Mouse (Mus musculus): ENCODE results near the gene Pth1r. TPM values are rescaled to one million over a fixed set of nuclear protein-coding genes. Genes with fewer than 3 reads are reported as not detected.

Gene Pth1r
- polyA plus RNA-seq, 1 experiment from 2014 or later = 11.0 TPM

DNA sequence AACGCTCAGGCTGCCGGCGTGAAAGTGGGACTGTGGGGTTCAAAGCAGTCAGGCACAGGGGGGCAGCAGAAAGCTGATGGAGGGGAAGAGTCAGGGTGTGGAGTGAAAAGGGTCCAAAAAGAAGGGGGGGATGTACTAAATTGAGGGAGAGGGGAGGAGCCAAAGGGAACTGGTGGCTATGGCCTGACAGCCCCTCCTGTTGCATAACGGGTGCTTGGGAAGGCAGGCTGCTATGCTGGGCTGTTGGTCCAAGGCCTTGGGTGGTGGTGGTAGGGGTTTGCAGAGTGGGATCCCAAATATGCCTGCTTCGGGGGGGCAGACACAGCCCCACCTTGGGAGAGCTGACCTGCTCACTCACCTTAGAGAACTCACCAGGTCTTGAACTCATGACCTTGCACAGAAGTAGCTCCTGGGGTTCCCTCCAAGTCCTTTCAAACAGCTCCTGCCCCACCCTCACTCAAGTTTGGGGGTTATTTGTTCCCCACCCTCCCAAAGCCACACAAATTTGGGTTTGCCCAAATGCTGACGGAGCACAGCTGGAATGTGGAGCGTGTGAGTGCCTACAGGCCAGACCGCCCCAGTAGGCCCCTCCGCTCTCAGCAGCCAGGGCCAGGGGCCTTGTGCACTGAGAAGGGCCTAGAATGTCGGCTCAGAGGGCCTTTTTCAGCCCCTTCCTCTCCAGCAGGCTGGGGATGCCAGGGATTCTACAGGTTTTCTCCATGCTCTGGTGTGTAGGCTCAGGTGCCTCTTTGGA, 28.5 kb upstream of the Pth1r start:
- Histone ChIP-seq H3K4me2 (no peak overlapping the region), H3K36me3 (ENCODE audit: control insufficient read depth, insufficient read depth, low read length) (no peaks in the 10 kb centered on the region), H3K9me3 (ENCODE audit: control insufficient read depth, low read length) (no peaks in the 10 kb centered on the region), H3K4me1 (replicated peaks; ENCODE audit: control insufficient read depth, insufficient read depth, low read length) (no peaks in the 10 kb centered on the region), H3K27me3 (replicated peaks; ENCODE audit: control insufficient read depth, insufficient read depth, low read length) (no peaks in the 10 kb centered on the region), H3K27ac (ENCODE audit: low read depth, low read length) (no peak overlapping the region), H3K4me3 (ENCODE audit: low read depth, low read length) (no peak overlapping the region), H3K9ac (ENCODE audit: low read depth, low read length) (no peak overlapping the region)
- DNase-seq (ENCODE audit: low spot score) = no peak
- WGBS = 85% methylated on average over 10 of the region's 10 CpGs
- no peak for ATAC-seq (replicated peaks; ENCODE audit: low FRiP score)

DNA sequence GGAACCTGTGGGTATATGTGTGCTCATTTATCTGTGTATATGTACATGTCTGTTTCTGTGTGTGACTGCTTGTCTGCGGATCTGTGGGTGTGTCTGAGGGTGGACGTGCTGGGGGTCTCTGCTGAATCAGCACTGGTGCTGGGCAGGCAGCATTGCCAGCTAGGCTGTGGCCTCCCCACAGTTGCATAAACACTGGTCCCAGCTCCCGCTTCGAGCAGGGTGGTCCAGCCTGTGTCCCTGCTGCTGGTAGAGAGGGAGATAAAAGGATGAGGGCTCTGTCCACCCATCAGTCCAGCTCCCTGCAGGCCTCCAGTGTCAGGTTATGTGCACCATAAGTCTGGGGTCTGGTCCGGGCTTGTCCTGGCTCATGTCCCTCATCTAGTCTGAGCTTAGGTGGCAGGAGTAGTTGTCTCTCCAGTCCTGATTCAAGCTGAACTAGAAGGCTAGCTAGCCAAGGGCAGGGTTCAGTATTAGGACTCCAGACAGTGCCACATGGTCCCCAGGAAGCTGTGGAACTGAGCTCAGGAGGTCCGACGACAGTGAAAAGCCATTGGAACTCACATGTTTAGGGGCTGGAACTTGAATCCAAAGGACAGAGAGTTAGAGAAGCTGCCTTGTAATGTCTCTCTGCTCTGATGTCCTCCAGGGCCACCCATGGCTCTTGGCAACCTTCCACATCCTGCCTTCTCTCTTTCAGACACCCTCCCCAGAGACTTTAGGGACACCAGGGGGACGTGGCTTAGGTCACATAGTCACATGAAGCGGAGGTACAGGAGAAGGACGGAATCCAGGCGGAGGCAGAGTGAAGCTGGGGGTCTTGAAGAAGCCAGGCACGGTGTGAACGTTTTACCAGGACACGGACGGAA, 27.7 kb upstream of the Pth1r start:
- WGBS = 77% methylated on average over 15 of the region's 15 CpGs
- no peak overlapping the region for H3K27ac ChIP-seq (ENCODE audit: low read depth, low read length)
- ATAC-seq (replicated peaks; ENCODE audit: low FRiP score) (no peak), DNase-seq (ENCODE audit: low spot score) (no peak)
- no peak overlapping the region for H3K4me2 ChIP-seq
- no peaks in the 10 kb centered on the region for H3K36me3 ChIP-seq (ENCODE audit: control insufficient read depth, insufficient read depth, low read length)
- H3K9me3 ChIP-seq (ENCODE audit: control insufficient read depth, low read length) = no peaks in the 10 kb centered on the region
- H3K27me3 ChIP-seq (replicated peaks; ENCODE audit: control insufficient read depth, insufficient read depth, low read length) = no peaks in the 10 kb centered on the region
- no peak overlapping the region for H3K4me3 ChIP-seq (ENCODE audit: low read depth, low read length)
- H3K4me1 ChIP-seq (replicated peaks; ENCODE audit: control insufficient read depth, insufficient read depth, low read length) = no peaks in the 10 kb centered on the region
- no peak overlapping the region for H3K9ac ChIP-seq (ENCODE audit: low read depth, low read length)

DNA sequence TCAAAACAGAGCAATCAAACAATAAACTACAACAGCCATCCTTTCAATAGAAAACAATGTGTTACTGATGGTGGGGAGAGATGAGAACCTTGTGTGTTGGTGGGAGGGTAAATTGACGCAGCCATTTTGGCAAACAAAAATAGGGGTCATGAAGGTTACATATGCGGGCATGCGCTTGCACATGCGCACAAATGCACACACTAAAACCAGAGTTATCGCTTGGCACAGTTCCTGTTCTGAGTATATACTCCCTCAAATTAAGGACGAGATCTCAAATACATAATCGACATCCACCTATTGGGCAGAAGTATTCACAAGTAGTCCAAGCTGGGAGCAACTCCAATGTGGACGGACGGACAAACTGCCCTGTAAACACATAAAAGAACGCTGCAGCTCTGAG, 25.4 kb upstream of the Pth1r start:
- Histone ChIP-seq H3K4me1 (replicated peaks; ENCODE audit: control insufficient read depth, insufficient read depth, low read length) (no peaks in the 10 kb centered on the region), H3K36me3 (ENCODE audit: control insufficient read depth, insufficient read depth, low read length) (no peaks in the 10 kb centered on the region), H3K27ac (ENCODE audit: low read depth, low read length) (no peak overlapping the region), H3K27me3 (replicated peaks; ENCODE audit: control insufficient read depth, insufficient read depth, low read length) (no peaks in the 10 kb centered on the region), H3K9me3 (ENCODE audit: control insufficient read depth, low read length) (no peaks in the 10 kb centered on the region), H3K9ac (ENCODE audit: low read depth, low read length) (no peak overlapping the region), H3K4me3 (ENCODE audit: low read depth, low read length) (no peak overlapping the region), H3K4me2 (no peak overlapping the region)
- 89% methylated on average over 10 of the region's 10 CpGs for WGBS
- no peak for DNase-seq (ENCODE audit: low spot score)
- ATAC-seq (replicated peaks; ENCODE audit: low FRiP score) = no peak

- Histone ChIP-seq H3K27ac (ENCODE audit: low read depth, low read length) (no peak overlapping the region), H3K27me3 (replicated peaks; ENCODE audit: control insufficient read depth, insufficient read depth, low read length) (peaks cover 5% of the 10 kb centered on the region), H3K4me2 (no peak overlapping the region), H3K36me3 (ENCODE audit: control insufficient read depth, insufficient read depth, low read length) (no peaks in the 10 kb centered on the region), H3K9me3 (ENCODE audit: control insufficient read depth, low read length) (no peaks in the 10 kb centered on the region), H3K4me3 (ENCODE audit: low read depth, low read length) (no peak overlapping the region), H3K4me1 (replicated peaks; ENCODE audit: control insufficient read depth, insufficient read depth, low read length) (no peaks in the 10 kb centered on the region), H3K9ac (ENCODE audit: low read depth, low read length) (no peak overlapping the region)
- DNase-seq (ENCODE audit: low spot score) (no peak), ATAC-seq (replicated peaks; ENCODE audit: low FRiP score) (no peak)
- WGBS = 79% methylated on average over 2 of the region's 2 CpGs
Measured at GRCm38 (mm10) chr9:110763405-110763804, 16.5 kb upstream of the Pth1r start.

- no peaks in the 10 kb centered on the region for H3K4me1 ChIP-seq (replicated peaks; ENCODE audit: control insufficient read depth, insufficient read depth, low read length)
- H3K27ac ChIP-seq (ENCODE audit: low read depth, low read length) = no peak overlapping the region
- 84% methylated on average over 10 of the region's 10 CpGs for WGBS
- ATAC-seq (replicated peaks; ENCODE audit: low FRiP score) (no peak), DNase-seq (ENCODE audit: low spot score) (no peak)
- no peak overlapping the region for H3K4me2 ChIP-seq
- H3K9ac ChIP-seq (ENCODE audit: low read depth, low read length) = no peak overlapping the region
- no peak overlapping the region for H3K4me3 ChIP-seq (ENCODE audit: low read depth, low read length)
- no peaks in the 10 kb centered on the region for H3K36me3 ChIP-seq (ENCODE audit: control insufficient read depth, insufficient read depth, low read length)
- H3K27me3 ChIP-seq (replicated peaks; ENCODE audit: control insufficient read depth, insufficient read depth, low read length) = peaks cover 5% of the 10 kb centered on the region
- H3K9me3 ChIP-seq (ENCODE audit: control insufficient read depth, low read length) = no peaks in the 10 kb centered on the region
Measured at GRCm38 (mm10) chr9:110762763-110763162, 15.8 kb upstream of the Pth1r start.

DNA sequence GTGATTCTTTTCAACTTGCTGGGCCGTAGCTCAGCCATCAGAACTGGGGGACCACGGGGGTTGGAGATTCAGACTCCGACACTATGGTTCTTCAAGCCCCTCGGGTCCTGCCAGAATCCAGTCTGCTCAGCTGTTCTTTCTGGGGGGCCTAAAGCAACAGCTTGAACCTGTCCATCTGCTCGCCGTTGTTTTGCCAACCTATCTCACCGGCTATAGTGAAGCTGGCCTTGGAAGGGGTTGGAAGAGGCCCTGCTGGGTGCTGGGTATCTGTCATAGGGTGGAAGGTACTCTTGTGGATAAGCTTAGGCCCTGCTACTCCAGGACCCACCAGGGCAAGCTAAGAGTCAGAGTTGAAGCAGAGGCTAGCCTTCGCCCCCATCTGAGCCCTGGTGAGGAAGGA, 13.9 kb upstream of the Pth1r start:
- no peak overlapping the region for H3K4me3 ChIP-seq (ENCODE audit: low read depth, low read length)
- no peaks in the 10 kb centered on the region for H3K36me3 ChIP-seq (ENCODE audit: control insufficient read depth, insufficient read depth, low read length)
- no peak overlapping the region for H3K27ac ChIP-seq (ENCODE audit: low read depth, low read length)
- H3K9me3 ChIP-seq (ENCODE audit: control insufficient read depth, low read length) = no peaks in the 10 kb centered on the region
- DNase-seq (ENCODE audit: low spot score) = no peak
- no peak overlapping the region for H3K9ac ChIP-seq (ENCODE audit: low read depth, low read length)
- WGBS = 83% methylated on average over 8 of the region's 8 CpGs
- H3K27me3 ChIP-seq (replicated peaks; ENCODE audit: control insufficient read depth, insufficient read depth, low read length) = peaks cover 5% of the 10 kb centered on the region
- no peaks in the 10 kb centered on the region for H3K4me1 ChIP-seq (replicated peaks; ENCODE audit: control insufficient read depth, insufficient read depth, low read length)
- ATAC-seq (replicated peaks; ENCODE audit: low FRiP score) = no peak
- H3K4me2 ChIP-seq = no peak overlapping the region

DNA sequence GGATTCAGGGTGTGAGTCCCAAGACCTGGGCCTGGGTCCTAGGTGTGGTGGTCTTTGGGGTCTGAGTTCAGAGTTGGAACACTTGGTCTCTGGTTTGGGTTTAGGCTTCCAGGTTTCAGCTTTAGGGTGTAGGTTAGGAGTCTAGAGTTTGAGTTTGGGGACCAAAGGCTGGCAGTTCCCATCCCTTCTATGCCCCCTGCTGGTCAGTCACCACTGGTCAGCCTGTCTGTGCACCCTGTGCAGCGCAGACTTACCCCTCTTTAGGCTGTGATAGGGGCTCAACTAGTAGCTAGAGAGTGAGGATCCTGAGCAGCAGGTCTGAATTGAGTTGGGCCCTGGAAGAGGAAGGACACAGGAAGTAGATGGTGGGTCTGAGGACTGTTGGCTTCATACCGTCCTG, 12.3 kb upstream of the Pth1r start:
- WGBS = 31% methylated on average over 2 of the region's 2 CpGs
- Histone ChIP-seq H3K9me3 (ENCODE audit: control insufficient read depth, low read length) (no peaks in the 10 kb centered on the region), H3K4me2 (no peak overlapping the region), H3K27ac (ENCODE audit: low read depth, low read length) (no peak overlapping the region), H3K9ac (ENCODE audit: low read depth, low read length) (no peak overlapping the region), H3K27me3 (replicated peaks; ENCODE audit: control insufficient read depth, insufficient read depth, low read length) (no peaks in the 10 kb centered on the region; the same call in 1 of the 2 replicates), H3K4me3 (ENCODE audit: low read depth, low read length) (no peak overlapping the region), H3K4me1 (replicated peaks; ENCODE audit: control insufficient read depth, insufficient read depth, low read length) (no peaks in the 10 kb centered on the region), H3K36me3 (ENCODE audit: control insufficient read depth, insufficient read depth, low read length) (no peaks in the 10 kb centered on the region)
- peak; percentile 64 for ATAC-seq (replicated peaks; ENCODE audit: low FRiP score)
- peak; percentile 66 for DNase-seq (ENCODE audit: low spot score)

DNA sequence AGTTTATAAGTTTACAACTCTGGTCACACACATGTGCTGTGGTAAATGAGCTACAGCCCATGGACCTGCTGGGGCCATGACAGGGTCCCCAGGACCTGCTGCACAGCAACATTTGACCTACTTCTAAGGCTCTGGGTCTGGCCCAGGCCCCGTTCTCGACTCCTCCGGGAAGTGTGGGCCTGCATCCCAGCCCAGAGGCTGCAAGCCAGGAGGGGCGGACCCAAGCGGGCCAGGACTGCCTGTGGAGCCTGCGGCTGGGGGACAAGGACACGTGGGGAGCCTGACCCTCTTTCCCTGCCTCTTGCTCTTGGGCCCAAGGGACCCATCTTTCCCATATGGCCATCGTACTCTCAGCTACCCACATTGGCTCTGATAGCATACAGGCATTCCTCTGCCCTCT, 11.7 kb upstream of the Pth1r start:
- no peaks in the 10 kb centered on the region; the same call in 1 of the 2 replicates for H3K27me3 ChIP-seq (replicated peaks; ENCODE audit: control insufficient read depth, insufficient read depth, low read length)
- H3K4me1 ChIP-seq (replicated peaks; ENCODE audit: control insufficient read depth, insufficient read depth, low read length) = peaks cover 2% of the 10 kb centered on the region; the same call in 1 of the 2 replicates
- no peaks in the 10 kb centered on the region for H3K36me3 ChIP-seq (ENCODE audit: control insufficient read depth, insufficient read depth, low read length)
- H3K9me3 ChIP-seq (ENCODE audit: control insufficient read depth, low read length) = no peaks in the 10 kb centered on the region
- no peak overlapping the region for H3K9ac ChIP-seq (ENCODE audit: low read depth, low read length)
- no peak for DNase-seq (ENCODE audit: low spot score)
- H3K4me2 ChIP-seq = no peak overlapping the region
- H3K4me3 ChIP-seq (ENCODE audit: low read depth, low read length) = no peak overlapping the region
- ATAC-seq (replicated peaks; ENCODE audit: low FRiP score) = no peak
- 69% methylated on average over 8 of the region's 8 CpGs for WGBS
- no peak overlapping the region for H3K27ac ChIP-seq (ENCODE audit: low read depth, low read length)

Measured in liver, embryonic 11.5 days (tissue).